Mouse (Mus musculus): Measurements from ENCODE around the gene Jchain. TPM values are rescaled to one million over a fixed set of nuclear protein-coding genes. Genes with fewer than 3 reads are reported as not detected.
A peak's percentile ranks its signal among the peaks of the same experiment; 100 is the strongest.

Gene Jchain
- polyA plus RNA-seq (2014; fragmentation: Nextera tagmentation; extraction: Ambion mirVana) = 0.49 TPM in 1 of 2 replicates, not detected in the other

GRCm38 (mm10) chr5:88527657-88528056 is at the start of gene Jchain:
Jchain (minus strand) TSS chr5:88527891.
- no peak within 1 kb of the TSS for H3K9ac ChIP-seq (ENCODE audit: low read depth, low read length)
- H3K4me3 ChIP-seq (ENCODE audit: low read depth, low read length) = no peak within 1 kb of the TSS
- no peaks in the 10 kb centered on the region for H3K4me1 ChIP-seq (replicated peaks; ENCODE audit: control insufficient read depth, insufficient read depth, low read length)
- 88% methylated on average over 3 of the region's 3 CpGs for WGBS
- no peaks in the 10 kb centered on the region for H3K36me3 ChIP-seq (ENCODE audit: control insufficient read depth, insufficient read depth, low read length)
- DNase-seq (ENCODE audit: low spot score) (no peak), ATAC-seq (ENCODE audit: low FRiP score) (no peak)
- no peak within 1 kb of the TSS for H3K27ac ChIP-seq (ENCODE audit: low read depth, low read length)
- no peaks in the 10 kb centered on the region for H3K9me3 ChIP-seq (ENCODE audit: control insufficient read depth, low read length)
- H3K27me3 ChIP-seq (ENCODE audit: control insufficient read depth, insufficient read depth, low read length) = no peaks in the 10 kb centered on the region
- H3K4me2 ChIP-seq (replicated peaks; ENCODE audit: low read depth, low read length) = no peak within 1 kb of the TSS

DNA sequence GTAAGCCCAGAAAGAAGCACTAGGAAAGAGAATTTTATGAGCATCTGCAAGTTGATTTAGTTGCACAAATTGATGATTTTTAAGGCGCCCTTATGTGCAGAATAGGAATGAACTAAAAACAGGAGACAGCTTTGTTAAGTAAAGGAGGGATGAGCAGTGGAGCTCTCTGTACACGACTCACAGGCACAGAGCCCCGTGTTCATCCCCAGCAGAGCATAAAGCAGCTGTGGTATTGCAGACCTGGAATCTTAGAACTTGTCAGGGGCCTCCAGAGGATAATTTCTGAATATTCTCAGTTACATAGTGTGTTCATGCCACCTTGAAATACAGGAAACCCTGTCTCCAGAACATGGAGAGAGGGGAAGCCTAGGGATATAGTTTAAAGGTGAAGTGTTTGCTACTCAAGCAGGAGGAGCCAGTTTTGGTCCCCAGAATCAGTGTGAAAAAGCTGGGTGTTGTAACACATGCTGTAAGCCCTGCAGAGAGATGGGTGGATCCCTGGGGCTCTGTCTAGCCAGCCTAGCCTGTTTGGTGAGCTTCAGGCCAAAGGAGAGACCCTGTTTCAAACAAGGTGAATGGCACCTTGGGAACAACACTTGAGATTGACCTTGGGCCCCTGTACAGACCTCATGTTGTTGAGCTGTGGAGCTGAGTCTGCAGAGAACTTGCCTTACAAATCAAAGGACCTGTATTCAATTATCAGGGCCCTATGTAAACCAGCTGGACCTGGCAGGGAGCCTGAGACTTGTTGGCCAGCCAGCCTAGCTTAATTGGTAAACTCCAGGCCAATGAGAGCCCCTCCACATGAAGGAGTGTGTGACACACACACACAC is 48.0 kb upstream of the Jchain start:
- no peak for DNase-seq (ENCODE audit: low spot score)
- H3K27ac ChIP-seq (ENCODE audit: low read depth, low read length) = no peak overlapping the region
- WGBS = 62% methylated on average over 3 of the region's 3 CpGs

DNA sequence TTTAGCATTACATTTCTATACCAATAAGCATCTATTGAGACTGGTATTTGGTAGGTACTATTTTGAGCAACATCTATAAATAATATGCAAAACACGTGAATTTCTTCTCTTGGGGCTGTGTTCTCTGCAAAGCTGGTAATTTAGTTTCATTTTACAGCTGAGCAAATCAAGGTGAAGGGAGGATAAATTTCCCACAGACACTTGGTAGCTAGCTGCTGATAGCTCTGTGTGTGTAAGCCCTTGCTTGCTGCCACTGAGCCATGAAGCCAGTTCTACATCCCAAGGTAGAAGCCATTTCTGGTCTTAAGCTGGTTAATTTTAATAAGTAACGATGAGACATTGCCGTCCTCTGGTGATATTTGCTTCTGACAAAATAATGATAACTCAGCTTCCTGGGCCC is 47.1 kb upstream of the Jchain start:
- H3K4me1 ChIP-seq (replicated peaks; ENCODE audit: control insufficient read depth, insufficient read depth, low read length) = no peaks in the 10 kb centered on the region
- H3K36me3 ChIP-seq (ENCODE audit: control insufficient read depth, insufficient read depth, low read length) = no peaks in the 10 kb centered on the region
- no peaks in the 10 kb centered on the region for H3K9me3 ChIP-seq (ENCODE audit: control insufficient read depth, low read length)
- no peak overlapping the region for H3K4me3 ChIP-seq (ENCODE audit: low read depth, low read length)
- 91% methylated on average over 3 of the region's 3 CpGs for WGBS
- H3K27me3 ChIP-seq (ENCODE audit: control insufficient read depth, insufficient read depth, low read length) = no peaks in the 10 kb centered on the region
- H3K9ac ChIP-seq (ENCODE audit: low read depth, low read length) = no peak overlapping the region
- H3K27ac ChIP-seq (ENCODE audit: low read depth, low read length) = no peak overlapping the region
- ATAC-seq (ENCODE audit: low FRiP score) (no peak), DNase-seq (ENCODE audit: low spot score) (no peak)
- H3K4me2 ChIP-seq (replicated peaks; ENCODE audit: low read depth, low read length) = no peak overlapping the region

More for the DNA sequence above, 48.0 kb upstream of the Jchain start:
- H3K4me3 ChIP-seq (ENCODE audit: low read depth, low read length) = no peak overlapping the region
- no peaks in the 10 kb centered on the region for H3K4me1 ChIP-seq (replicated peaks; ENCODE audit: control insufficient read depth, insufficient read depth, low read length)
- H3K9ac ChIP-seq (ENCODE audit: low read depth, low read length) = no peak overlapping the region
- no peaks in the 10 kb centered on the region for H3K27me3 ChIP-seq (ENCODE audit: control insufficient read depth, insufficient read depth, low read length)
- H3K36me3 ChIP-seq (ENCODE audit: control insufficient read depth, insufficient read depth, low read length) = no peaks in the 10 kb centered on the region
- ATAC-seq (ENCODE audit: low FRiP score) = no peak
- no peak overlapping the region for H3K4me2 ChIP-seq (replicated peaks; ENCODE audit: low read depth, low read length)
- no peaks in the 10 kb centered on the region for H3K9me3 ChIP-seq (ENCODE audit: control insufficient read depth, low read length)

DNA sequence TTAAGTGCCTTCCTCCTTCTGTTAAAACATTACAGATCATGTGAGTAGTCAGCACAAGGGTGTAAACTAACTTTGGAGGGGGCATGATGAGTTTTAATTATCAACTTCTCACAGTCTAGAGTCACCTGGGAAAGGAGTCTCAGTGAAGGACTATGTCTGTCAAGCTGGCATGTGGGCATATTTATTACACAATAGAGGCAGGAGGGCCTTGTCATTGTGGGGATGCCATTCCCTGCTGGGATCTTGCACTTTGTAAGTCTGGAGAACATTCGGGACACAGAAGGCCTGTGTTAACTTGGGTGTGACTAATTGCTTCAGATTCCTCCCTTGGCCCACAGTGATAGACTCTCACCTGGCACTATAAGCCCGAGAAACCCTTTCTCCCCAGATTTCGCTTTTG is 41.9 kb upstream of the Jchain start:
- Histone ChIP-seq H3K4me1 (replicated peaks; ENCODE audit: control insufficient read depth, insufficient read depth, low read length) (no peaks in the 10 kb centered on the region), H3K27me3 (ENCODE audit: control insufficient read depth, insufficient read depth, low read length) (no peaks in the 10 kb centered on the region), H3K9ac (ENCODE audit: low read depth, low read length) (no peak overlapping the region), H3K4me2 (replicated peaks; ENCODE audit: low read depth, low read length) (no peak overlapping the region), H3K4me3 (ENCODE audit: low read depth, low read length) (no peak overlapping the region), H3K27ac (ENCODE audit: low read depth, low read length) (no peak overlapping the region), H3K36me3 (ENCODE audit: control insufficient read depth, insufficient read depth, low read length) (no peaks in the 10 kb centered on the region), H3K9me3 (ENCODE audit: control insufficient read depth, low read length) (no peaks in the 10 kb centered on the region)
- WGBS = 69% methylated on average over 3 of the region's 3 CpGs
- no peak for DNase-seq (ENCODE audit: low spot score)
- ATAC-seq (ENCODE audit: low FRiP score) = no peak

DNA sequence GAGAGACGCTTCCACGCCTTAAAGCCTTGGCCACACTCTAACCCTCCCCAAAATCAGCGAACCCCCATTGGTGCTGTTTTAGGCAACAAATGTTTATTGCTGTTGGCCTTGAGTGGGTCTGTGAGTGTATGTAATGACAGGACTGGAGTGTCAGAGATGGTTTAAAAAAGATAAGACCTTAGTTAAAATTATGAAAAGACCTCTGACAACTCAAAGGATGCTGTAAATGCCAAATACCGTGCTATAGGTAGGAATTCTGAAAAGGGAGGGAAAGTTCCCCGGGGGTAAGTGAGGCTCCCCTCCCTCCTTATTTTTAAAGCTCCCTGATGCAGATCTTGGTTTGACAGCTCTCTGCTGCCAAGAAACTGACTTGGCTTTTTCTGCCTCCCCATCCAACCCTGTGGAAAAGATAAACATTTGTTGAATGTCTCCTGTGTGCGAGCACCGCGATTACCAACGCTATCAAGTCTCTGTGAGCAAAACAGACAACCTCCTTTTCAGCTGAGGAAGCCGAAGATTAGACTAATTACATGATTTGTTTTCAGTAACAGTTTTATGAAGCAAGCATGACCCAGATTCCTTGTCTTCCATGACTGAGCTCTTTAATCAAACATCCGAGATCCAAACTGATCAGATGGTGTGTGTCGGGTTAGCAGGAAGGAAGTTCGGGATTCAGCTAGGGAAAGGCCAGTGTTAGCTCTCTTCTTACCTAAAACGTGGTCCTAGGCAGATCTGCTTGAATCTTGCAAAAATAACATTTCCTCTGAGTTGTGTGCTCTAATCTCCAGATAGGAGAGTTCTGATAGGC is 38.5 kb upstream of the Jchain start:
- ATAC-seq (ENCODE audit: low FRiP score) = no peak
- Histone ChIP-seq H3K4me2 (replicated peaks; ENCODE audit: low read depth, low read length) (peak overlapping the region; percentile 57), H3K27ac (ENCODE audit: low read depth, low read length) (peak overlapping the region; percentile 89; the same call in 1 of the 2 replicates), H3K9me3 (ENCODE audit: control insufficient read depth, low read length) (no peaks in the 10 kb centered on the region), H3K9ac (ENCODE audit: low read depth, low read length) (peak overlapping the region; percentile 75), H3K36me3 (ENCODE audit: control insufficient read depth, insufficient read depth, low read length) (no peaks in the 10 kb centered on the region), H3K4me3 (ENCODE audit: low read depth, low read length) (peak overlapping the region; percentile 87), H3K4me1 (replicated peaks; ENCODE audit: control insufficient read depth, insufficient read depth, low read length) (no peaks in the 10 kb centered on the region), H3K27me3 (ENCODE audit: control insufficient read depth, insufficient read depth, low read length) (no peaks in the 10 kb centered on the region)
- no peak for DNase-seq (ENCODE audit: low spot score)
- 9% methylated on average over 14 of the region's 14 CpGs for WGBS

DNA sequence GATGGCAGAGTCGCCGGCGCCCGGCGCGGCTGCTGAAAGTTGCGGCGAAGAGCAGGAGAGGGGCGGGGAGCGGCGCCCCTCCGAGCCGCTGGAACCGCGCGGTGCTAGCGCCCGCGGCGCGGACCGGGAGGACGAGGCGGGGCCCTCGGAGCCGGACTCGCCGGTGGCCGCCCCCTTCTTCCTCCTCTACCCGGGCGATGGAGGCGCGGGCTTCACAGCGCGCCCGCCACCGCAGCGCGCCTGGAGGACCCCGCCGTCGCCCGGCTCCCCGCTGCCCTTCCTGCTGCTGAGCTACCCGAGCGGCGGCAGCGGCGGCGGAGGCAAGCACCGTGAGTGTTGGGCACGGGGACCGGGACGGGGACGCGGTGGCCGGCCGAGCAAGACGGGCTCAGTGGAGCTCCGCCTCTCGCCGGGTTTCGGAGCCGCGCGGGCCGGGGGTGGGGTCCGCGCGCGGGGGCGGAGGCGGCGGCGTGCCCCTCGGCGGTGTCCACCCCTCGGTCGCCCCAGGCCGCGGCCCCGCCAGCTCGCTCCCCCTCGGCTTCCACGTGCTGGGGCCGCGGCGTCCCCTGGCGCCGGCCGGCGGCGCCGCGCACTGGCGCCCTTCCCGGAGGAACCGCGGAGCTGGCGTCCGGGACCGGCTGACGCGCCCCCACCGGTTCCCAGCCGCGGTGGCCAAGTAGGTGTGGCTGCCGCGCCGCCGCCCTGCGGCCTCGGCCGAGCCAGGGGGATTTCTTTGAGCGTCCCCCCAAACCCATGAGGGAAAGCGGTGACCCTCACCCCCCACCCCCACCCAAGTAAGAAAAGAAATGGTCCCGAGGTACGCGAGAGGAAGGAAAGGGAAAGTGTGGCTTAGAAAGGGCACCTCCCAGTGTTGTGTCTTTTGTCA is 37.7 kb upstream of the Jchain start:
- peak; percentile 81 for ATAC-seq (ENCODE audit: low FRiP score)
- Histone ChIP-seq H3K9me3 (ENCODE audit: control insufficient read depth, low read length) (no peaks in the 10 kb centered on the region), H3K9ac (ENCODE audit: low read depth, low read length) (peak overlapping the region; percentile 75), H3K4me1 (replicated peaks; ENCODE audit: control insufficient read depth, insufficient read depth, low read length) (no peaks in the 10 kb centered on the region), H3K36me3 (ENCODE audit: control insufficient read depth, insufficient read depth, low read length) (no peaks in the 10 kb centered on the region), H3K27ac (ENCODE audit: low read depth, low read length) (peak overlapping the region; percentile 89), H3K27me3 (ENCODE audit: control insufficient read depth, insufficient read depth, low read length) (no peaks in the 10 kb centered on the region), H3K4me2 (replicated peaks; ENCODE audit: low read depth, low read length) (peak overlapping the region; percentile 57), H3K4me3 (ENCODE audit: low read depth, low read length) (peak overlapping the region; percentile 87)
- under 1% methylated on average over 55 of the region's 119 CpGs for WGBS
- peak; percentile 68 for DNase-seq (ENCODE audit: low spot score)

- DNase-seq (ENCODE audit: low spot score) (peak; percentile 87), ATAC-seq (ENCODE audit: low FRiP score) (peak; percentile 89)
- Histone ChIP-seq H3K9ac (ENCODE audit: low read depth, low read length) (peak within 1 kb of the TSS; percentile 75), H3K36me3 (ENCODE audit: control insufficient read depth, insufficient read depth, low read length) (no peaks in the 10 kb centered on the region), H3K9me3 (ENCODE audit: control insufficient read depth, low read length) (no peaks in the 10 kb centered on the region), H3K27ac (ENCODE audit: low read depth, low read length) (peak within 1 kb of the TSS; percentile 89), H3K27me3 (ENCODE audit: control insufficient read depth, insufficient read depth, low read length) (no peaks in the 10 kb centered on the region), H3K4me3 (ENCODE audit: low read depth, low read length) (peak within 1 kb of the TSS; percentile 87), H3K4me2 (replicated peaks; ENCODE audit: low read depth, low read length) (peak within 1 kb of the TSS; percentile 57), H3K4me1 (replicated peaks; ENCODE audit: control insufficient read depth, insufficient read depth, low read length) (no peaks in the 10 kb centered on the region)
- WGBS = under 1% methylated on average over 43 of the region's 71 CpGs
Observed at GRCm38 (mm10) chr5:88564501-88565147, 36.9 kb upstream of the Jchain start, which contains the start of gene Rufy3. Rufy3 (plus strand) TSS chr5:88565040.

Data from hindbrain, embryonic 11.5 days (tissue).